Mouse (Mus musculus) cerebellum, postnatal 10 days (tissue): ENCODE measurements around the gene Ctbp2.

Experiments used
- DNase-seq, 2 experiments: peaks; one replicate each; pipeline ENCODE4 v3.0.0; 2021; ENCODE audit warnings: mixed read lengths in 2 of 2

Gene Ctbp2

DNA sequence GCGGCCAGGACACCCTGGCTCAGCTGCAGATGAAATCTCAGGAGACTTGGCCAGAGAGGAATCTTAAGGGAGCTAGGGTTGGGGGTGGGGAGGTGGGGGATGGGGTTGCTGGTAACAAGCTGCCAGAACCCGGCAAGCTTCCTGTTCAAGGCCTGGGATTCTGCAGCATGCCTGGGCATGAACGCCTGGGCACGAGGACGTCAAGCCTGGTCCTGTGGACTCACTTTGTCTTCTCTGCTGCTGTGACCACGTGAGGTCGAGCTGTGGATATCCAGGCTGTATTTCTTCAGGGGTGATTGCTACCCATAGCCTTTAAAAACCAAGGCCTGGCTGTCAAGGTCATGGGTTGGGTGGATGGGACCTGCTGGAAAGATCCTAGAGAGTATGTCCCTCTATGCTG lies 118.4 kb downstream of the Ctbp2 start:
- DNase-seq = no peak

DNA sequence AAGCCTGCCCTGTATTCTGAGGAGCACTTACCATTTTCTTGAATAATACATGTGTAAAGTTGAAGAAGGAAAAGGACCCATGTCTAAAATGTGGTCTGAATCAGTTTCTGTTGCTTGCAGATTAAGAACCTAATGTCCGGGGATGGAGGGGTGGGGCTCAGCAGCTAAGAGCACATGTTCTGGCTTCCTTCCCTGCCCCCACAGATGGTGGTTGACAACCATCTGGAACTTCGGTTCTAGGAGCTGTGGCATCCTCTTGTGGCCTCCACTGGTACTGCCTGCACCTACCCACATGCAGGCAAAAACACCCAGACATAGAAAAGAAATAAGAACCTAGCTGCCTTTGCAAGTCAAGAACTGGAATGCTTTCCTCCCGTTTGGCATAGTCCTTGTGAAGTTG lies 120.7 kb downstream of the Ctbp2 start:
- peak; percentile 97 to 98 for DNase-seq

DNA sequence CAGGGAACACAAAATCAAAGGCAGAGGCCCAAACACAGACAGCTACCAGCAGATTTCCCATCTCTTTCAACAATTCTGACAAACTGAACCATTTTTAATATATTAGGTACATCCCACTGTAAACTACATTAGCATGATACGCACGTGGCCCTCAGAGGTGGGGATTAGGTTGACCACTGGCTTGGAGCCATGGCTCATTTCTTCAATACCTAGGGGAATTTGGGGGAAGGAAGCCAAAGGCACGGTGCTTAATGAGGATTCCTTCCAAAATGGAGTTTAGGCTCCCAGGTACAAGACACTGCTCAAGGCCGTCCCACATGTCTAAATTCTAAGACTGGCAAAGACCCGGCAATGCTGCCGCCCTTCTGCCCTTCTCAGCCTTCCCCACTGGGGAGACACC lies 121.9 kb downstream of the Ctbp2 start:
- peak in 1 of 2 experiments; percentile 33 for DNase-seq

DNA sequence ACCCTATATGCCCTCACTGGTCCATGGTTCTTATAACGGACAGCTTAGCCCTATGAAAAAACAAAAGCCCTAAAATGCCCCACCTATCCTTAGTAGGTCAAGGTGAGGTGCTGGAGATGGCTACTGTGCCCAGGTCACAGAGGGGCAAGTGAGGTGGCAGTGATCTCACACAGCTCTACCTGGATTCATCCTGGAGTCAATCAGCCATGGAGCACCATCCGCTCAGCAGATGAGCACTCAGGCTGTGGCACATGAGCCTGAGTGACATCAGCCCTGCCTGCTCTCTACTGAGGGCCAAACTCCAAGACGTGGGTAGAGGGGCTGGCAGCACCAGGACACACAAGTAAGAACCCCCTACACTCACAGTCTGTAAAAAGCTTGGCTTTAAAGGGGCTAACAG lies 122.8 kb downstream of the Ctbp2 start:
- DNase-seq = no peak

DNA sequence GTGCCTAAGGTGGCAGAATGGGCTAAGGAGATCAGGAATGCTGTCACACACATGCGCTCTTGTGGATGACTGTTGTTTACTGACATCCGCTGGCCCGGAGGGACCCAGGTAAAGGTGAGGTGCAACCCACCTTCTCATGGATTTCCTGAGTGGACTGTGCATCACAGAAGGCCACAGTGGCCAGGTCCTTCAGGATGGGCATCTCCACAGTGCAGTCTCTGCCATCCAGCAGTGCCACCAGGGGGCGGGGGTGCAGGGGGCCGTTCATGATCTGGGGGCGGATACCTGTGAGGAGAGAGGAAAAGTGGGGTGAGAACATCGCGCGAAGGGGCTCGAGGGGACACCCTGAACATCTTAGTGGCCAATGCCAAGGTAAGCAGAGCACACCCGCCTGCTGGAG lies 125.1 kb downstream of the Ctbp2 start:
- DNase-seq = peak in 1 of 2 experiments; percentile 22

DNA sequence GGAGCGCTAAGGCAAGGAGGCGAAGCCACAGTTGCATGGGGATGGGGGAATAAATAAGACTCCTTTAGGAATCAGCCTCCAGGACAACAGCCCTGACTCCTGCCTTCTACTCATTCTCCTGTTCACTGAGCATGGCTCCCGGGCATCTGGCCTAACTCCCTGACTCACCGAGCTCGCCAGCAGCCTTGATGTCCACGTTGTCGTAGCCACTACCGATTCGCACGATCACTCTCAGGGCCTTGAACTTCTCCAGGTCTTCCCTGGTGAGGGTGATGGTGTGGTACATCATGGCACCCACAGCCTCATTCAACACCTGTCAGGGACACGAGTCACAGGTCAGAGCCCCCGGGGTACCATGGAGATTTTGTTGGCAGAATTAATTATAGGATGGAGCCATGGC lies 125.5 kb downstream of the Ctbp2 start:
- DNase-seq = peak in 1 of 2 experiments; percentile 13

DNA sequence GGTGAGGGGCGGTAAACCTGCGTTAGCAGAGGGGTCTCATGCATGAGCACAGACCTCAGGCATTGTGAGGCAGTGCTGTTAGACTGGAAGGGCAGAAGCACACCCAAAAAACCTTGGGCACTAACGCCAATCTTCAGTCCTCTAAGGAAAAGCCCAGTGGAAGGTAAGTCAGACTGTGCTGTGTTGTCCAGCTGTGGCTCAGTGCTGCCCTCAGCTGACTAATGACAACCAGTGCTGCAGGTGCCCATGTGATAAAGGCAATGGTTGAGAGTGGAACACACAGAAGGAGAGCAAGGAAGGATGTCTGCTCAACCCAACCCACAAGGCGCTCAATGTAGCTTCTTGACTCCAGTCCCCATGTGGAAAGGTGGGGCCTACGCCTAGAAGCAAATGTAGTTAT lies 127.8 kb downstream of the Ctbp2 start:
- DNase-seq = peak in 1 of 2 experiments; percentile 38

DNA sequence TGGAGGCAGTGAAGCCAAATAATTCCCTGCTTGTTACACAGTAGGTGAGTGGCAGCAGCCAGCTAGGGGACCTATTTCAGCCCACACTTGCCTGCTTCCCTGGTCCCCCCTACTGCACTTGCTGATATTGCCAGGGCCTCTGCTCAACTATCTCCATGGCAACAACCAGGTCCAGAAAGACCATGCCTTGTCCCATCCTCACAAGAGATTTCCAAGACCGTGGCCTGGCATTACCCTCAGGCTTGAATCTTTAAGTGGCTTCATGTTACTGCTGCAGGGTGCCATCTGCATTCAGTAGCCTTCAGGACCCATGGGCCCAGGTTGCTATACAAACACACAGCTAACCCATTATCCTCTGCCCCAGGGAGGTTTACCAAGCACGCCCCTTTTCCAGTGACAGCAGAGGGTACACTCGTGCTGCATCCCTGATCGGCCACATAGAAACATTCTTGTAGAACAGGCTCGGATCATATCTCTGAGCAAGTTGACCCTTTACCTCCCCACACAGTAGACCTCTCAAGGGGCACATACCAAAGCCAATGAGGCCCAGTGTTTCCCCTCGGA lies 129.4 kb downstream of the Ctbp2 start:
- peak in 1 of 2 experiments; percentile 4 for DNase-seq

DNA sequence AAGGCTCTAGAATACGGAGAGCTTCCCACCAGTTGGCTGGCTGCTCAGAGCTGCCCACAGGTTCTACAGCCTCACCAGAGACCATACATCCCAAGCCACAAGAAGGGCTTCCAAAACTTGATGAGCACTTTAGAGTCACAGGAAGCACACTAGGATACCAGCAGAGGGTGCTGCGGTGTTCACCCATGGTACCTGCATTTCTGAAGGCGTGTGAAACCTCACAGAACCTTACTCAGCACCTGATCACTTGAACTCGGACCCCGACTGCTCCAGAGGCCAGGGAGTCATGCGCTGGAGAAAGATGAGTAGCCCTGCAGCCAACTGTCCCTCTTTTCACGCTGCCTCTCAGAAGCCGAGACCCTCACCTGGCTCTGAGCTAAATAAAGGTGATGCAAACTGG lies 130.0 kb downstream of the Ctbp2 start:
- peak in 1 of 2 experiments; percentile 16 for DNase-seq

DNA sequence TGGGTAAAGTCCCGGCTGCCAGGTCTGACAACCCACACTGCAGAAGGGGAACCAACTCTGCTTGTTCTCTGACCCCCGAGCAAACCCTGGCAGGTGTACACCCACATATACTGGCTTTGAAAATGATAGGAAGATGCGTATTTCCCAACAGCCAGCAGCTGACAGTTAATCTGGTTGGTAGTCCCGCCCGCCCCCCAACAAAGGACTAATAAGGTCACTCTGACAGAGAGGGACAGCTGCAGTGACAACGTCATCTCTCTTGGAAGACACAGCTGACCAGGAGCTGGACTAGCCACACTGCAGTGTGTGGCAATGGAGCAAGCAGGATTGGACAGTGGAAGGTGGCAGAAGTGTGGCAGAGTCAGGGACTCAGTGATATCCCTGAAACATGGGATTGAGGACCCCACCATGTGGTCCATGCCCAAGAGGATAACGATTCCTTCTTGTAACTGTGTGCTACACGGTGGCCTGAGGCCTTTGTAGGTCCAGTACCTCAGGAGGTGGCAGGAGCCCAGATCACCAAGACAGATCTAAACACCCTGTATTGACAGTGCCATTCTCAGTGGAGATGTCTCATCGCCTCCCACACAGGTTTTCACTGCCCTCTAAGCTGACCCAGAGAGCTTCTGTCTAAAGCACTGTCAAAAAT lies 131.1 kb downstream of the Ctbp2 start:
- no peak for DNase-seq

DNA sequence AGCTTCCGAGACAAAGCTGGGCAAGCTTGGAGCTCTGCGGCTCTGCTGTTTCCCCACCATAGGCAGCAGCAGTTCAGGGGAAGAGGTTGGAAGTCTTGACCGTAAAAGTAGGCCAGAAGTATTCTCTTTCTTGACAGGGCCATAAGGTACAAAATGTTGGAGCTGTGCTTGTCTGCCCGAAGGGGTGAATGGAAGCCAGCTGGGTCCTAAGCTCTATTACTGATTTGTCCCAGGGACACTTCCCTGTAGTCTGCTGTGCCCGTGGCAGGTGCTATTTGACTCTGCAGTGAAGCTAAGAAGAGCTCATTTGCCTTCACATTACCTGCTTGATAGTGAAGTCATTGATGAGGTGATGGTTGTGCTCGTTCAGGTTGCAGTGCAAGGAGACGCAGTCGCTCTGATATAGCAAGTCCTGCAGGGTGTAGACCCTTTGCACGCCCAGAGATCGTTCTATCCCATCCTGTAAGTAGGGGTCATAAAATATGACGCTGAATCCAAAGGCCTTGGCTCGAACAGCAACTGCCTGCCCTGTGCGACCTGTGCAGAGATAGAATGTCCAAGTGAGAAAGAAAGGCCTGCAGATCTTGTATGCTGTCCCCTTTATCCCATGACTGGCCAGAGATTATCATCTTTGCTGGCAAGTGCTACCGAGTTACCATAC lies 132.8 kb downstream of the Ctbp2 start:
- no peak for DNase-seq

DNA sequence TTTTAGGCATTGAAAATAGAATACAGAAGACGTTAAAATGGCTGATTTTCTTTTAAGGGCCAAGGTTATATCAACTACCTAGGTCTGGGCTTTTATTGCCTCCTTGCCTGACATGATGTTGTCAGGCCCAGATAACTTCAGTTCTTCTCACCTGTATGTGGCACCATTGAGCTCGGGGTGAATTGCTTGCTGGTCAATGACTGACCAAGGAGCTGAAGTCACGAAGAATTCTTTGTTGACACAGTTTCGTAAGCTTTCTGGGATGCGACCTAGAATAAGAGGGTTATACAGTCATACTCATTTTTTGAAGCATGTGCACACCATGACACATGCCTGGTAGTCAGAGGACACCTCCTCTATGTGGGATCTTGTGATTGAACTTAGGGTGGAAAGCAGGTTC lies 134.3 kb downstream of the Ctbp2 start:
- no peak for DNase-seq

DNA sequence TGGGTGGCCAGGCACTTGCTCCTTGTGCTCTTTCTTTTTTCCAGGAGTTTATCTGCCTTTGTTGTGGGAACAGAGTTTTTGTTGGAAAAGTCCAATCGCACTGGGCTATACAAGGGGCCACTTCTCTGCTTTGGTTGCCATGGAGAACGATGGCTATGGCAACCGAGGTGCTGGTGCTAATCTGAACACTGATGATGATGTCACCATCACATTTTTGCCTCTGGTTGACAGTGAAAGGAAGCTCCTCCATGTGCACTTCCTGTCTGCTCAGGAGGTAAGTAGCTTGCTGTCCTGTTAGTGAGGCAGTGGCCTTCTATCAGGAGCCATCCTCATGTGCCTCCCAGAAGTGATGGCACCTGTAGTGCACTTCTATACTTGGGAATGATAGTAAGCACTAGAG lies 141.5 kb downstream of the Ctbp2 start:
- no peak for DNase-seq

DNA sequence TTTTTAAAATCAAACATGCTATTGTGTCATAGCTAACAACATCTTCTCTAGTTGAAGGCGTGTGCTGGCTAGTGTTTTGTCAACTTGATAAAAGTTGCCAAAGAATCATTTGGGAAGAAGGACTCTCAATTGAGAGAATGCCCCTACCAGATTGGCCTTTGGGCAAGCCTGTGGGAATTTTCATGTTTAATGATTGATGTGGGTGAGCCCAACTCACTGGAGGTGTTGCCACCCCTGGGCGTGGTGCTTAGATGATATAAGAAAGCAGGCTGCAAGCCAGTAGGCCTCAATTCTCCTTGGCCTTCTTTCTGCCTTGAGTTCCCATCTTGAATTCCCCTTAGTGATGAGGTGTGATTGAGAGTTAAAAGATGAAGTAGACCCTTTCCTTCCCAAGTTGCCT lies 146.2 kb downstream of the Ctbp2 start:
- DNase-seq = no peak

DNA sequence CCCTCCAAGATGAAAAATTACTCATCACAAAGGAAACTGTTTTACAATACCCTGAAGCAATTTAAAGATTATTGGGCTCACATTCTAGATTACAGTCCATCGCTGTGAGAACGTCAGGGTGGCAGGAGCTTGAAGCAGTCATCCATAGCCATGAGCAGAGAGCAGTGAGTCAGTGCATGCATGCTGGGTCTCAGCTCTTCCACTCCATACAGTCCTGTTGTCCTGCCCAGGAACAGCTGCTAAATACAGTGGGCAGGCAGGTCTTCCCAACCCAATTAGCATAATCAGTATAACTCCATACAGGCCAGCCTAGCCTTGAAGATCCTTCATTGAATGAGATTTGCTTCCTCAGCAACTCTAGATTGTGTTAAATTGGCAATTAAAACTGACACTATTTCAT lies 148.1 kb downstream of the Ctbp2 start:
- no peak for DNase-seq

DNA sequence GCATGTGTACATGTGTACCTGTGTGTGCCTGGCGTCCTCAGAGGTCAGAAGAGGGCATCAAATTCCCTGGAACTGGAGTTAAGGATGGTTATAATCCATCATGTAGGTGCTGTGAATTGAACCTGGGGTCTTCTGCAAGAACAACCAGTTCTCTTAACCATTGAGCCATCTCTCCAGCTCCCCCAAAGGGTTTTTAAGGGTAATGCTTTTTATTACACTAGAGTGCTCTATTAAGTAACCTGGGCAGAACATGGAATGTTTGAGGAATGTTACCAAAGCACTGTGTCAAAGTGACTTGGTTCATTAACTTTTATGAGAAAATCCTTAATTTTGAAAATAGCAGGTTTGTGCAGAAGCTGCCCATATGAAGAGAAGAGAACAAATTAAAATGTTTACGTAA lies 152.1 kb downstream of the Ctbp2 start:
- DNase-seq = no peak

DNA sequence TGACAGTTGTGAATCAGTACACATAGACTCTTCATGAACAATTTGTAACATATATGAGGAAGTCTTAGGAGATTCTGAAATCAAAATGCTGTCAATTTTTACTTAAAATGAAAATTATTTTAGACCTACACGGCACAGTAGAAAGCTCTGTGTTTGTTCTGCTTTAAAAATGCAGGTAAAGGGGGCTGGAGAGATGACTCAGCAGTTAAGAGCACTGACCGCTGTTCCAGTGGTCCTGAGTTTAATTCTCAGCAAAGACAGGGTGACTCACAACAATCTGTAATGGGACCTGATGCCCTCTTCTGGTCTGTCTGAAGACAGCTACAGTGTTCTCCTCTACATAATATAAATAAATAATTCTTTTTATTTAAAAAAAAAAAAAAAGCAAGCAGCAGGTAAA lies 158.4 kb downstream of the Ctbp2 start:
- no peak for DNase-seq

DNA sequence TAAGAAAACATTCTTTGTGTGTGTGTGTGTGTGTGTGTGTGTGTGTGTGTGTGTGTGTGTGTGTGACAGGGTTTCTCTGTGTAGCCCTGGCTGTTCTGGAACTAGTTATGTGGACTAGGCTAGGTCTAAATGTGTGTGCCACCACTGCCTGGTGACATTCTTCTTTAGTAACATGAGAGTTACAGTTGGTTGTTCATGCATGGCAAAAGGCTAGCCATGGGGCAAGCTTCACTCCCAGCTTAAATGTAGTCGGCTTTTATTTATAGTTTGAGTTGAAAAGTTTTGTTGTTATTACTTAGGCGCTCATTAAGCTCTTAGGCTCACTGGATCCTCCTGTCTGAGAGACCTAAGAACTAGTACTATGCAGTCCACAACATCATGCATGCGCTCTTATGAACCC lies 159.8 kb downstream of the Ctbp2 start:
- DNase-seq = no peak

DNA sequence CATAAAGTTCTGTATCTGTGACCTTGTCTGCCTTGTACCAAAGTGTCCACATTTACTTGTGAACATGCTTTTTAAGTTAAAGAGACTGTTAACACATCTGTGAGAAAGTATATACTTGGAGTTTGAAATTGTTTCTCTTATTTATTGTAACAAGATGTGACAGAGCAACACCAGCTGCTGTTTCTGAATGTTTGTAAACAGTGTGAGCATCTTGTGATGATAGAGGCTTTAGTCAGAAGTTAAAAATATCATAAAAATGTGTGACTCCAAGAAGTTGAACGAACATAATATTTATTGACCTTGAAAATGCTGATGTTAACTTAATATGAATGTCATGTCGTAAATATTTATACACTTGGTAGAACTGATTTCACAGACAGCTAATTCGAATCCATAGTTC lies 173.5 kb downstream of the Ctbp2 start:
- no peak for DNase-seq

DNA sequence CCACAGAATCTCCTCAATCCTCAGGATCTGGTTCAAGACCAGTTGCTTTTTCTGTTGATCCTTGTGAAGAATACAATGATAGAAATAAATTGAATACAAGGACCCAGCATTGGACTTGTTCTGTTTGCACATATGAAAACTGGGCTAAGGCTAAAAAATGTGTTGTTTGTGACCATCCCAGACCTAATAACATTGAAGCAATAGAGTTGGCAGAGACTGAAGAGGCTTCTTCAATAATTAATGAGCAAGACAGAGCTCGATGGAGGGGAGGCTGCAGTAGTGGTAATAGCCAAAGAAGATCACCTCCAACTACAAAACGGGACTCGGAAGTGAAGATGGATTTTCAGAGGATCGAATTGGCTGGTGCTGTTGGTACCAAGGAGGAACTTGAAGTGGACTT lies 174.2 kb downstream of the Ctbp2 start:
- no peak for DNase-seq

DNA sequence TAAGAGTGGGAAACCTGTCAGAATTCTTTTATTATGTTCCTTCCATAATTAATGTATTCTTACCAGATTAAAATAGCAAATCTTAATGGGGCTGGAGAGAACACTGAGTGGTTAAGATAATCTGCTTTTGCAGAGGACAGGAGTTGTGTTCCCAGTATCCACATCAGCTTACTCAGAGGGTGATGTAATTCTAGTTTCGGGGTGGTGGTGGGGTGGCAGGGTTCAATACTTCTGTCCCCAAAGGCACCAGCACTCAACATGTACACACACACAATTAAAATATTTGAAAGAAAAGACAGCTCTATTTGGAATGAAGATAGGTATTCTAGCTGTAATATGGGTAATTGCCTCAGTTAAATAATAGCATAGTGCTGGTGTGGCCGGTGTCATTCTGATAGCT lies 183.6 kb downstream of the Ctbp2 start:
- DNase-seq = no peak

DNA sequence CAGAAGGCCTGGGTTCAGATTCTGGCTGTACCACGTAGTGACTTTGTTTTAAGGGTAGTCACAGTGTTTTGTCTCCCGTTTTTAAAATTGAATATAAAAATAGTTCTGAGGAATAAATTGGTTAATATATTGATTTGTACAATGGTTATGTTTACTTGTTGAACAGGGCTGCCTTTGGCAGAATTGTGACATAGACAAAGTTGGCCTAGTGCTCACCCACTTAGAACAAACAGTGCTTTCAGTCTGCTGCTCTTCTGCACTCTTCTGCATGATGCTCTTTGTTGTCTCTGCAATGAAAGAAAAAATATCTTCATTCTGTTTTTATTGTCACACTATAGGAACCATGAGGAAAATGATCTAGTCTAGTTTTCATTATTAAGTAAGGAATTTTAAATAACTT lies 185.0 kb downstream of the Ctbp2 start:
- DNase-seq = no peak
